Mouse (Mus musculus): Measurements from ENCODE around the gene Irgq. TPM values are rescaled to one million over a fixed set of nuclear protein-coding genes. Genes with fewer than 3 reads are reported as not detected.
"Not testable (repeated sequence)": the region's sequence is repeated elsewhere in the genome, so short reads cannot be mapped to it uniquely, and the experiment has no call there.

Gene Irgq
- polyA plus RNA-seq, 1 experiment from 2014 or later: 8.9 TPM

GRCm38 (mm10) chr7:24519130-24519529 lies 11.4 kb upstream of the Irgq start:
- Histone ChIP-seq H3K27ac (replicated peaks) (no peak overlapping the region), H3K4me1 (no peaks in the 10 kb centered on the region), H3K27me3 (replicated peaks; ENCODE audit: low read depth, poor library complexity, severe bottlenecking) (no peaks in the 10 kb centered on the region), H3K36me3 (replicated peaks) (peaks cover 47% of the 10 kb centered on the region), H3K4me3 (no peak overlapping the region), H3K9me3 (no peaks in the 10 kb centered on the region)
- no peak for DNase-seq (ENCODE audit: low spot score)
- 27% methylated on average over 3 of the region's 3 CpGs for WGBS

GRCm38 (mm10) chr7:24520054-24520453 lies 10.4 kb upstream of the Irgq start:
- DNase-seq (ENCODE audit: low spot score); H3K9me3 ChIP-seq; H3K27me3 ChIP-seq (replicated peaks; ENCODE audit: low read depth, poor library complexity, severe bottlenecking); H3K4me1 ChIP-seq; H3K27ac ChIP-seq (replicated peaks); H3K4me3 ChIP-seq: not testable (repeated sequence)
- H3K36me3 ChIP-seq (replicated peaks): peaks cover 38% of the 10 kb centered on the region
- WGBS: 91% methylated on average over 10 of the region's 10 CpGs

- Histone ChIP-seq H3K27ac (replicated peaks) (no peak overlapping the region), H3K9me3 (no peaks in the 10 kb centered on the region), H3K36me3 (replicated peaks) (peaks cover 11% of the 10 kb centered on the region), H3K4me3 (no peak overlapping the region), H3K27me3 (replicated peaks; ENCODE audit: low read depth, poor library complexity, severe bottlenecking) (no peaks in the 10 kb centered on the region), H3K4me1 (peaks cover 7% of the 10 kb centered on the region; the same call in 1 of the 2 replicates)
- no peak for DNase-seq (ENCODE audit: low spot score)
- 54% methylated on average over 5 of the region's 5 CpGs for WGBS
Measured at GRCm38 (mm10) chr7:24522805-24523204, 7.7 kb upstream of the Irgq start.

- Histone ChIP-seq H3K27ac (replicated peaks) (no peak overlapping the region), H3K4me3 (no peak overlapping the region), H3K36me3 (replicated peaks) (peaks cover 2% of the 10 kb centered on the region), H3K4me1 (peaks cover 7% of the 10 kb centered on the region; the same call in 1 of the 2 replicates), H3K27me3 (replicated peaks; ENCODE audit: low read depth, poor library complexity, severe bottlenecking) (no peaks in the 10 kb centered on the region), H3K9me3 (no peaks in the 10 kb centered on the region)
- DNase-seq (ENCODE audit: low spot score): no peak
- 89% methylated on average over 6 of the region's 6 CpGs for WGBS
Measured at GRCm38 (mm10) chr7:24523723-24524122, 6.8 kb upstream of the Irgq start.

- H3K4me3 ChIP-seq: no peak overlapping the region
- no peaks in the 10 kb centered on the region for H3K9me3 ChIP-seq
- WGBS: 82% methylated on average over 6 of the region's 6 CpGs
- H3K27me3 ChIP-seq (replicated peaks; ENCODE audit: low read depth, poor library complexity, severe bottlenecking): no peaks in the 10 kb centered on the region
- no peak overlapping the region for H3K27ac ChIP-seq (replicated peaks)
- no peak for DNase-seq (ENCODE audit: low spot score)
- H3K36me3 ChIP-seq (replicated peaks): no peaks in the 10 kb centered on the region
- peaks cover 16% of the 10 kb centered on the region for H3K4me1 ChIP-seq
Measured at GRCm38 (mm10) chr7:24524978-24525377, 5.5 kb upstream of the Irgq start.

GRCm38 (mm10) chr7:24525686-24526420 lies 4.6 kb upstream of the Irgq start:
- no peaks in the 10 kb centered on the region for H3K27me3 ChIP-seq (replicated peaks; ENCODE audit: low read depth, poor library complexity, severe bottlenecking)
- no peak overlapping the region for H3K4me3 ChIP-seq
- DNase-seq (ENCODE audit: low spot score): no peak
- 85% methylated on average over 12 of the region's 12 CpGs for WGBS
- H3K36me3 ChIP-seq (replicated peaks): no peaks in the 10 kb centered on the region
- H3K9me3 ChIP-seq: no peaks in the 10 kb centered on the region
- peaks cover 16% of the 10 kb centered on the region for H3K4me1 ChIP-seq
- no peak overlapping the region for H3K27ac ChIP-seq (replicated peaks)

- WGBS: 91% methylated on average over 11 of the region's 11 CpGs
- Histone ChIP-seq H3K27me3 (replicated peaks; ENCODE audit: low read depth, poor library complexity, severe bottlenecking) (peaks cover 20% of the 10 kb centered on the region), H3K9me3 (no peaks in the 10 kb centered on the region), H3K4me3 (no peak overlapping the region), H3K27ac (replicated peaks) (no peak overlapping the region), H3K4me1 (peaks cover 42% of the 10 kb centered on the region), H3K36me3 (replicated peaks) (peaks cover 13% of the 10 kb centered on the region)
- DNase-seq (ENCODE audit: low spot score): no peak
Measured at GRCm38 (mm10) chr7:24528861-24529260, 1.6 kb upstream of the Irgq start.

- Histone ChIP-seq H3K4me3 (peak overlapping the region; percentile 77), H3K27ac (replicated peaks) (peak overlapping the region; percentile 91)
- 64% methylated on average over 11 of the region's 11 CpGs for WGBS
Measured at GRCm38 (mm10) chr7:24529580-24529979, 909 bp upstream of the Irgq start.

GRCm38 (mm10) chr7:24531211-24531971 lies 902 bp downstream of the Irgq start:
- WGBS: 2% methylated on average over 43 of the region's 43 CpGs
- Histone ChIP-seq H3K27me3 (replicated peaks; ENCODE audit: low read depth, poor library complexity, severe bottlenecking) (peaks cover 38% of the 10 kb centered on the region), H3K36me3 (replicated peaks) (peaks cover 39% of the 10 kb centered on the region), H3K9me3 (no peaks in the 10 kb centered on the region), H3K4me3 (peak overlapping the region; percentile 77), H3K4me1 (peaks cover 46% of the 10 kb centered on the region), H3K27ac (replicated peaks) (peak overlapping the region; percentile 91)
- DNase-seq (ENCODE audit: low spot score): peak; percentile 87

More at GRCm38 (mm10) chr7:24529580-24529979, 909 bp upstream of the Irgq start:
- peaks cover 47% of the 10 kb centered on the region for H3K4me1 ChIP-seq
- no peak for DNase-seq (ENCODE audit: low spot score)
- peaks cover 27% of the 10 kb centered on the region for H3K27me3 ChIP-seq (replicated peaks; ENCODE audit: low read depth, poor library complexity, severe bottlenecking)
- peaks cover 21% of the 10 kb centered on the region for H3K36me3 ChIP-seq (replicated peaks)
- no peaks in the 10 kb centered on the region for H3K9me3 ChIP-seq

- DNase-seq (ENCODE audit: low spot score): peak; percentile 26
- peak overlapping the region; percentile 39 for H3K4me3 ChIP-seq
- no peak overlapping the region for H3K27ac ChIP-seq (replicated peaks)
- H3K9me3 ChIP-seq: no peaks in the 10 kb centered on the region
- peaks cover 38% of the 10 kb centered on the region for H3K27me3 ChIP-seq (replicated peaks; ENCODE audit: low read depth, poor library complexity, severe bottlenecking)
- 55% methylated on average over 28 of the region's 28 CpGs for WGBS
- H3K36me3 ChIP-seq (replicated peaks): peaks cover 41% of the 10 kb centered on the region
- H3K4me1 ChIP-seq: peaks cover 40% of the 10 kb centered on the region
Measured at GRCm38 (mm10) chr7:24533031-24533571, 2.6 kb downstream of the Irgq start.

- peak overlapping the region; percentile 39 for H3K4me3 ChIP-seq
- 19% methylated on average over 42 of the region's 42 CpGs for WGBS
- H3K27ac ChIP-seq (replicated peaks): no peak overlapping the region
Measured at GRCm38 (mm10) chr7:24533806-24534205, 3.3 kb downstream of the Irgq start.

GRCm38 (mm10) chr7:24534301-24534700 lies 3.8 kb downstream of the Irgq start:
- H3K4me1 ChIP-seq: peaks cover 37% of the 10 kb centered on the region
- no peak overlapping the region for H3K27ac ChIP-seq (replicated peaks)
- peak overlapping the region; percentile 39 for H3K4me3 ChIP-seq
- H3K9me3 ChIP-seq: peaks cover 4% of the 10 kb centered on the region; the same call in 1 of the 2 replicates
- WGBS: 25% methylated on average over 19 of the region's 19 CpGs
- H3K36me3 ChIP-seq (replicated peaks): peaks cover 41% of the 10 kb centered on the region
- peaks cover 38% of the 10 kb centered on the region for H3K27me3 ChIP-seq (replicated peaks; ENCODE audit: low read depth, poor library complexity, severe bottlenecking)
- peak; percentile 32 for DNase-seq (ENCODE audit: low spot score)

More at GRCm38 (mm10) chr7:24533806-24534205, 3.3 kb downstream of the Irgq start:
- Histone ChIP-seq H3K4me1 (peaks cover 40% of the 10 kb centered on the region), H3K9me3 (peaks cover 2% of the 10 kb centered on the region; the same call in 1 of the 2 replicates), H3K36me3 (replicated peaks) (peaks cover 41% of the 10 kb centered on the region), H3K27me3 (replicated peaks; ENCODE audit: low read depth, poor library complexity, severe bottlenecking) (peaks cover 38% of the 10 kb centered on the region)
- no peak for DNase-seq (ENCODE audit: low spot score)

Data from embryonic facial prominence, embryonic 10.5 days (tissue).